Mouse (Mus musculus): ENCODE results near the gene Mest.

Gene Mest

DNA sequence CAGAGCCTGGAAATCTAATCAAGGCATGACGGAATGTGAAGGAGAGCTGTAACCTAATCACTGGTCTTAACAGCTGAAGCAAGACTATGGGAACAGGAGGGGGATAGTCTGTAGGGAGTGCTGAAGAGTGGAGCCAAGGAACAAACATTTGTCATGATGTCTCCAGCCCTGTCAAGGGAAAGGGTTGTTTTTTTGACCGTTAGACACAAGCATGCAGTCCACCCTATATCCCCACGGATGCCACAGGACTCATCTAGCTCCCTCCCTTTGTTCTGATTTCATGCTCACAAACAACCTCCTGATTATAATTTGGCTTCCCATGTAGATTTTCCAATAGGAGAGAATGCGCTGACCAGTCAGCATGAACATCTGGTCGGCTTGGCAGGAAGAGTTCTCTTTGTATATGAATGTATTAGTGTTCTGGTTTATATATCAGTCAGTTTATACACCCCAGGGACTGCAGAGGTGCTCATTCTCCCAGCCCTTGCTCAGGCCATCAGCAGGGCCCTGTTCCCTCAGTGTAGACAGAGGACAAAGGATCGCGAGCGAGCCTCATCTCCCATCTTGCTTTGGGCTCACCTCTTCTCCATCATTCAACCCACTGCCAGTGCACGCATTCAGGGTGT, 19.3 kb upstream of the Mest start:
- peak; percentile 16 for DNase-seq (ENCODE audit: low read depth)

DNA sequence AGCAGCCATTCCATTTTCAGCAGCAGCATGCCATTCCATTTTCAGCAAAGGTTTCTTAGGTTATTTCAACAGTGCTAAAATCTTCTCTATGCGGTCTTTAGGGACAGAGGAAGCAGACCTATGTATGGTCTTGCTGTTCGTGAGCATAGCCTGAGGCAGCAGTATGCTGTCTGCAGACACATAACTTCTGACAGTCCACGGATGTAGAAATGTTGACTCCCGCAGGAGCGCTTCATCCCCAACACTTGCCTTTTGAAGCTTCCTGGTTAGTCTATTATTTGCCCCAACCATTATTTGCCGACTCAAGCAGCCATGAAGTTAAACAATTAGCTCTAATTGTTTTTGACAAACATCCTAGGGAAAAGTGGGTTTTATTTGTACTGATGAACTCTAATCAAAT, 14.2 kb upstream of the Mest start:
- no peak for DNase-seq (ENCODE audit: low read depth)

DNA sequence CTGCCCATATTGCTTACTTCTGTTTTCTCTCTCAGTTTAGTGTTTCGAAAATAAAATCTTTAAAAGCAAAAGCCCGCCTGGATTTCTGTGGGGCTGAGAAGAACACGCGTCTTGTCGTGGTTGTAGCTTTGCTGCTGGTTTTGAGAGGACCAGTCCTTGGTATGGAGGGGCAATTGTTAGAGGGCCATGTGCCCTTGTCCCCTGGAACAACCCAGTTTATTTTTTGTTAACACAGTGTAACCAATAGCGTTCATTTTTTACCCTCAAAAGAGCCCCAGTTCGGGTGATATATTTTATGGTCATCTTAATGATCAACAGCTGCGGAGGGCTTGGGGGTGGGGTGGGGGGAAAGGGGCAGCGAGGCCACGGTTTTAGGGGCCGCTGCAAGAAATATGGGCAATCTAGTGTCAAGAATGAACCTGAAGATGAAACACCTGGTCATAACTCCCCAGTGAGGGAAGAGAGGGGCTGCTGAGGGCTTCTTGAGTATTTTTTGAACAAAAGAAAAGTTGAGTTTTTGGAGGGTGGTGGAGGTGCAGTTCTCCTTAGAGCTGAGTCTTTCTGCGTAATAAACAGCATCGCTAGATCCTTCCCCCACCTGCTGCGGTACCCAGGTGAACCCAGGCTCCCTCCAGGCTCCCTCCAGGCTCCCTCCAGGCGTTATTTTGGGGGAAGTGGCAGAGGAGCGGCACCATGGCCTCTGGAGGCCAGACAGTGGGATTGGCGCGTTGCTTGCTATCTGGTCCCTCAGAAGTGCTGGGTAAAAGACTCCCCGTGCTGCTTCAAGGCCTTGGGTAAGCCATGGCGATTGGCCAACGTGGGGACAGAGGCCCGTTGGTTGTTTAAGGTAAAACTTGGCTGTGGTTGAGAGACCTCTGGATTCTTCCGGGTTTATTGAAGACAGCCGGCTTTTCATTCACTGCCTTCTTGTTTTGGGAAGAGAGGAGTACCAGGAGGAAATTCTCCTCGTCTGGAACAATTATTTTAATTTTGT, 12.7 kb upstream of the Mest start:
- no peak for DNase-seq (ENCODE audit: low read depth)

DNA sequence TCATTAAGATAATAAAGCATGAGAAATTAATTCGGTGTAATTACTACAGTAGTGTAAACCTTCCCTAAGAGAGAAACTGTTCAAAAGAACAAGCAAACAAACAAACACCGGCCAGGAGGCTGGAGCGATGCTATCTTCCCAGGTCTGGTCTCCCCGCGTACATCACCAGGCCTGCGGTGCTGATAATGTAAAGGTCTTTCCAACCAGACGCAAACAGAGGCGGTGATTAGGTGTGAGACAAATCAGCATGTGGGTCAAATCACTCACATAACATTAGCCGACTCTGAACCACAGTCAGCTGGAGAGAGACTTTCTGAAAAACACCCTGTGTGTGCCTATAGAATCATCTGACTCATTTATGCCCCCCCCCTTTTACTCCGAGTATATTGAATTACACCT, 12.0 kb upstream of the Mest start:
- DNase-seq (ENCODE audit: low read depth): no peak

DNA sequence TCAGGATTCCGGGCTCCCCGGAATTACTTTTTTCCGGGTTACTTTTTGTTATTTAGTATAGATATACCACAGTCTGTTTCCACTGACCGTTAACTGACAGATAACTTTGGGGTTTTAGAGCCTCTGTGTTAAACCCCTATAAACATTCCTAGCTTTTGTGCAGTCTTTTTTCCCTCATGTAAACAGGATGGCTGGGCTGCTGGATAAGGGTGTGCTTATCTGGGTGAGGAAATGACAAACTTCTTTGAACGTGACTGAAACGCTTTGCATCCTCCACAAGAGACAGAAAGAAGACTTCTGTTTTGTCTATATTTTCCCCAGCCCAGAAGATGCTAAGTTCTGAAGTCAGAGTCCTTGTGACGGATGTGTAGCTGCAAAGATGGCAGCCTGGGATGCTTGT, 10.9 kb upstream of the Mest start:
- no peak for DNase-seq (ENCODE audit: low read depth)

DNA sequence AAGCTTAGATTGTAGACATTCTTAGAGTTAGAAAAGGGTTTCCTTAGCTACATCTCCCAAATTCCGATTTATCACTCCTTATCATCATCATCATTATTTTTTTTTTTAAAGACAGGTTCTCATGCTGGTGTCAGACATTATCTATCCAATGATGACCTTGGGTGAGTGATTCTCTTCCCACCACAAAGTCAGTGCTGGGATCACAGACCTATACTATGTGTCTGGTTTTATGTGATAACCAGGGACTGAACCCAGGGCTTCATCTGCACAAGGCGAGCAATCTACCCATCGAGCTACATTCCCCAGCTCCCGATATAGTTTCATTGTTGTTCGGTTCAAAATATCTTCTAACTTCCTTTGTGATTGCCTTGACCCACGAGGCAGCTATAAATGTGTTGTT, 9.9 kb upstream of the Mest start:
- DNase-seq (ENCODE audit: low read depth): no peak

DNA sequence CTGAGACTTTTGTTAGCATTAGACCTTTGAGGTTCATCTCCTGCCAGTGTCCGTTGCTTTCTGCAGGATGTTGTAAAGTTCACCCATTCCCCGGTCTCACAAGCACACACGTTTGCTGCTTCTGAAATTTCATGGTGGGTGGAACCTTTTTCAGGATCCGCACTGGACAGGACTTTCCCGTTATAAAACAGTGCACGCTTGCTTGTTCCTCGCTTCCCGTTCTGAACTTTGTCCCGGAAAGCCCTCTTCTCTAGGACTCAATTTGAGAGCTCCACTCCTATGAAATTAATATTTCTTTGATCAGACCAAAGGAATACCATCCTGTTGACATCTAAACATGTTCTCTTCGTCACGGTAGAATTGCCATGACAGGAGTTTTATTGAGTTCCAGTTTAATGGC, 9.5 kb upstream of the Mest start:
- DNase-seq (ENCODE audit: low read depth): no peak

DNA sequence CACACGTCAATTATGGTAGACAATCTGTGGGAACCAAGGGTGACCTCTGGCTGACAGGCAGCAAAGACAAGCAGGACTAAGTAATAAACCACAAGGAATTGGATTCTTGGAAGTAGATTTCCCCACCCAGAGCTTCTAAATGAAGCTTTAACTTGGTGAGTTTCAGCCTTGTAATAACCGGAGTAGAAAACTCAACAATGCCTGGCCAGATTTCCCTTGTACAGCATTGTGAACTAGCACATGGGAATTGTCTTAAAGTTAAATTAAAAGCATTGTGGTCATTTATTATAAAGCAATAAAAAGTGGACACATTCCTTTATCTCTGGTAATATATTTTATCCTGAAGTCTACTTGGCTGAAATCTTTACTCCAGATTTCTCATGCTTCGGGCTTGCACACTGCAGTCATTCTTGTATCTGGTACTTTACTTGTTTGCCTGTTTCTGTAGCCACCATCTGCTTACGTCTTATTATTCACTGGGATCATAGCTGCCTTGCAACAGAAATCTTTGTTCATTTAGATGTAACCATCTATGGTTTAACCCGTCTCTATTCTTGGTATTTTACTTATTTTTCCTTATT, 8.4 kb upstream of the Mest start:
- no peak for DNase-seq (ENCODE audit: low read depth)

DNA sequence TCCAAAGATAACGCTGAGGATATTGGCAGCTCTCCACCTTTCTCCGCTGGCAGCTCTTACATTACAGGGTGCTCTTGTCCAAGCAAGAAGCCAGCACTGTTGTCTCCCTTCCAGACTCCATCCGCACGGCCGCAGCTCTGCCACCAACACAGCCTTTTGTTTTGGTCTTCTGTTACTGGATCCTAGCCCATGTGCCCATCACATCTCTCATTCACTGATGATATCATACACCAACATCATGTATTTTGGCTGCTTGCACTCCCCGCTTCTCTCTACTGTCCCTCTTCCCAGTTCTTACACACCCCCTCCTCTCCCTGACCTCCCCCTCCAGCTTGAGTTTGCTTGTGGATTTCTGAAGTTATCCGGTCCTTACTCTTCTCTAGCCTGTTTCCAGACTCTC, 6.6 kb upstream of the Mest start:
- no peak for DNase-seq (ENCODE audit: low read depth)

DNA sequence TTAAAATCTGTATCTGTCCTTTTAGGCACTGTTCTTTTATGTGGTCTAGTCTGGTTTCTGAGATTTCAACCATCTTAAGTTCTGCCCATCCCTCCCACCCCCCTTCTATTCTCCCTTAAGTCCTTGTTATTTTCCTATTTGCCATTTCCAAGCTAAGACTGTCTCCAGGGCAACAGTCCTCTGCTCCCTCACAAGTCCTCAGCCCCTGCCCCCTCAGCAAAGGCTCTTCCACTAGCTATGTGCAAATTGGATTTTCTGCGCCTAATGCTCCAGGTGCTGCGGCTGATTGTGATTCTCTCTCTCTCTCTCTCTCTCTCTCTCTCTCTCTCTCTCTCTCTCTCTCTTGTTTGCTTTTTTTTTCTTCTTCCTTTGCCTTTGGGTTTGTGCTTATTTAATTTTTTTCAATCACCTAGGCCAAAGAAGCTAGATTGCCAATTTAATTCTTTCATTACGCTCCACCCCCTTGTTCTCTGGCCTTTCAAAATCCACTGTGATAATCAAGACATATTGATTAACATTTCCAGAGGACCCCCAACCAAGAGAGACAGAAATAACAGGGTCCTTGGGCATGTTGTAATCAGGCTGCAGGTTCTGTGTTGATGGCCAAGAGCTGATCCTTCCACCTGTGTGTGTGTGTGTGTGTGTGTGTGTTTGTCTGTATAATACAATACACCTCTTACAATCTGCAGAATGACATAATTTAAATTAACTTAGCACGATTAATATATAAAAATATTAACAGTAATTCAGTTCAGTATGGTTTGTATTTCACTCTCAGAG, 772 bp upstream of the Mest start:
- no peak for DNase-seq (ENCODE audit: low read depth)

DNA sequence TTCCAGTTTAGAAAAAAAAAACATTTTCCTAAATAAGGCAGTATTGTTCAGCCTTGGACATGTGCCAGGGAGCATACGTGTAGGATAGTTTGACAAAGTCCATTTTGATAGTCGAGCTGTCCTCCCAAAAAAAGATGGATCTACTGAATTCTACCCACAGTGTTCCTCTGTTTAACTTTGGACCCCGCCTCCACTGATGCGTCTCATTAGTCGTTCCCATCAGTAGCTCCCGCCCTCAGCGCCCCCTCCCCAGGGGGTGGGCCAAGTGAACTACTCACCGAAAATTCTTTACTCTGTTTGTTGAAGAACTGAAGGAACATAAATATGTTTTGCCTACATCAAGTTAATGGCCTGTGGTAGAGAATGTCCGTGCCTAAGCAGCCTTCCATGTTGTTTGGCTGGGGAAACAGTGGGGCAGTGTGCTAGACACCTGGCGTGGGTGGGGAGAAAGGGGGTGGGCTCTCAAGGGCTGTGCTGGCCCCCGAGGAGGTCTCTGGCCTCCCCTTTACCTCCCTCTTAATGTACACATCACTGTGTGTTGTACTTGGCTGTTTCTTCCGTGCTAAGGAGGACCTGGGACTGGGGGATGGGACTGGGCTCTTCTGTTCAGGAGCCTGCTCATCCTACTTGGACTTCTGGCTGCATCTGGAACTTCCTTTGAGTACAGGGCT, 7.1 kb downstream of the Mest start:
- peak; percentile 56 for DNase-seq (ENCODE audit: low read depth)

DNA sequence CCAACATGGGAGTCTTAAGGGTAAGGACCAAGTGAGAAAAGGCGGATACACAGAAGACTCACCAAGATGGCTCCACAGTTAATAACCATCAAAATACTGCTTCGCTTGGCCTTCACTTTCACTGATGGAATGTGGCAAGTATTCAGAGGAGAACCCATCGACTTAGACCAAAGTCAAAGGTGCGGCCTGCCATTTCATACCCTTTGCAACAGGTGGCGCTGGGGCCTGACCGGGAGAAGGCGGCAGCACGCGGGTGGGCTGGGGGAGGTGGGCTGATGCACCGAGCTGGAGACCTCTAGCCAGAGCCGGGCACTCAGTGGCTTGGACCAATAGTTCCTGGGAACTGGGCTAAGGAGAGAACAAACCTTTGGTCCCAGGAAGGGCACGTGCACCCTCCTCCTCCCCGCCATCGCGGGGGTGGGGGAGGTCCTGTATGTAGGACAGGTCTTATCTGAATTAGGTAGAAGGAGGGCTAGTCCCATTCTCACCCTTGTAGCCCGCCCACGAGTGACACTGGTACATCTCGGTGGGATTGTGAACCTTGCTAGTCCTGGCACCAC, 9.3 kb downstream of the Mest start:
- DNase-seq (ENCODE audit: low read depth): no peak

DNA sequence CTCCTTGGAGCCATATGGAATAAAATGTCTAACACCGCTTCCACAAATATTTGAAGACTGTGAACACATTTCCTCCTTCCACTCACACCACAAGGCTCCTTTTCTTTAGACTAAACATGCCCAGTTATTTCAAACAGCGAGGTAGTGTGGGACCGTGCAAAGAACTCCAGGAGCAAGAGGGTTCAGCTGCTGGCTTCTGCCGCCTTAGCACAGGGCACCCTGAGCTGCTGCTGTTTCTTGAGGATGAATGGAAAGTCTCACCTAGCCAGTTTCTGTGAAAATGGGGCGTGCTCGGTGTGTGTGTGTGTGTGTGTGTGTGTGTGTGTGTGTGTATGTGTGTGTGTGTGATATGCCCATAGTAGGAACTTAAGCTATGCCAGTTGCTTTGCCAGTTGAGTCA, 11.1 kb downstream of the Mest start:
- no peak for DNase-seq (ENCODE audit: low read depth)

DNA sequence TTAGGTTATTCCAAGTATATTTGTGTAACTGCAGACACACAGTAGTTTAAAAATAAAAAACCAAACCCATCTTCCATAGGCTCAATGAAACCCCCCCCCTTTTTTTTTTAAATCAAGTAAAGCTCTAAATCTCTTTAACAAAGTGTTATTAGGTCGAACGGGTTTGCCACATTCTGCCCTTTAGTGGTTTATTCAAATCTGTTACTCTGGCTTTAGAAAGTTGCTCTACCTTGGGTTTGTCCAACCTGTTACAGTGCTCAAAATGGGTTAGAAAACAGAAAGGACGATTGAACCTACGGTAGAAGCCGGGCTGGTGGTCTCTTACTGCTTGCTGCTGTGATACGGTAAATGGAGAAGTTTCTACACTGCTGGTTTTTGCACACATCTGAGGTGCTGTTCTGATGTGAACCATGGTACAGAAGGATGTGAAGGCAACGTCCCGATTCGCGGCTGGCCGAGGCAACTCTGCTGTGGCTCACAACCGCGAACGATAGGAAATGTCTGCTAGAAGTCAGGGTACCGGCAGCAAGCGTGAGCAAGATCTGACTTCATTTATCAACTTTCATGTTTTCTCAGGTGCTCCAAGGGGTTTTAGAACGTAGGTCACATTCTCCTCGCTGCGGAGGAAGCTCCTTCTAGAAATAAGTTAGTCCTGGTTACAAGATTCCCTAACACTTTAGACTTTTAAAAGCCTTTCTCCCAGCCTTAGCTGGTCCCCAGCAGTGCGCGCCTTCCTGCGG, 11.8 kb downstream of the Mest start:
- DNase-seq (ENCODE audit: low read depth): no peak

DNA sequence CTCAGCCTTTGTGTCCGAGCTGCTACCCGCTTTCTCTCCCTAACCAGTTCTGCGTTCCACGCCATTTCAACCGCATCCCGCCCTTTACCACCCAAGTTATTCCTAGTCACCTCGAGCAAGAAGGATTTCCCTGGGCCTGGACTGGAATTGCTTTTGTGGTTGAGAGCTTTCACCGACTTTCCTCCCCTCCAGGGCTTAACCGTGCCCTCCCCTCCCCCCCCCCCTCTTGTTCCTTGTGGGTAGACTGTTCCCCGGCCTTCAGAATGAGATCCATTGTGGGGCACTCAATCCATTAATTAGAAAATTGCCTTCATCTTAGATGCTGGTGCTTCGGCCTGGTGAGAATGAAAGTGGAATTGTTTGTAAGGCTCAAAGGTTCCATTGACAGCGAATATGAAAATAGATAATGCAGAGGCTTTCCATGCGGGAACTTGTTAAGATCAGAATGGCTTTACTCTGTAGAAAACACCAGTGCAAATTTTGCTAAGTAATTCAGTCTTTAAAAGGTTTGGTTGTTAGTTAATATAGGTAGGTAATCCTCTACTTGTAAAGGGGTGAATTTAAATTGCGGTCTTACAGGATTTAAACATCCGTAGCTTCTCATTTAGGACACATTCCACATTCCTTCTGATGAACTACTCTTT, 12.5 kb downstream of the Mest start:
- DNase-seq (ENCODE audit: low read depth): no peak

DNA sequence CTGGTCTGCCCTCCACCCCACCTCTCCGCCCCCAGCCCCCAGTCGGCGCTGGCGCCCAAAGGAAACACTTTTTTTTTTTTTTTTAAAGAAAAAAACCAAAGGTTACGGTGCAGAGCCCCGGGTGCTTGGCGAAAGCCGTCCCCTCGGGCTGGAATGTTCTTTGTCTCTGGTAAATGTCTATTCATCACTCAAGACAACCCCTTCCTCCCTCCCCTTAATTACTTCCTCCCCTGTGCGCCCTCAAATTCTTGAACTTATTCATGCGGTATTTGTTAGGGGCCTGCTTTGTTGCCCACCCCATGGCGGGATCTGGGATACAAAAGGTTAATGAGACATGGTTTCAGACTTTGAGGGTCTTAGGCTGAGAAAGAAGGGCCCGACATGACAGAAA, 13.0 kb downstream of the Mest start:
- no peak for DNase-seq (ENCODE audit: low read depth)

DNA sequence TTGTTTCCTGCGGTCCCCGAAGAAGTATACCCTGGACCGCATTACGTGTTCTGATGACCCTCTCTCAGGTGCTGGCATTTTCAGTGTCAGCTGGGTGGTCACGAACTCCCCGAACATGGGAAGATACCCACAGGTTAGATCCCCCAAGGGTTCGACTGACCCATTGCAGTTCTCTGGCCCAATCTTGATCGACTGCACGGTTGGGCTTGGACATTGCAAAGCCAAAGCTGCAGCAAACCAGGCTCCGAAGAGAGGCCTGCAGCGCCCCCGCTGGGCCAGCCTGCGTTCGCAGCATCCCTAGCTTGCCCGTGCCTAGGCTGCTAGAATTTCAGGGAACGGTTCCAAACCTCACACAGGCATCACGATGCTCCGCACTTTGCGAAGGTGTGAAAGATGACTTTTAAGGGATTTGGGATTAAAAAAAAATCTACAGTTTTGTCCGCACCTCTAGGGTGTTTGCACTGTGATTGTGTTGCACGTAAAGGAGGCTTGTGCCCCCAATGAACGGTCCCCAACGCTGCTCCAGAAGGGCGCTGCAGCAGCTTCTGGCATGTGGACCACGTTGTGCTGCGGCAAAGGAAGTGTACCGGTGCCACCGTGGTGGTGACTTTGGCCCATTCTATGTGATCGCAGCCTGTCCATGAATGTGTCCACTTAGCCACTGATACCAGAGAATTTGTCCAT, 13.7 kb downstream of the Mest start:
- DNase-seq (ENCODE audit: low read depth): peak; percentile 37

DNA sequence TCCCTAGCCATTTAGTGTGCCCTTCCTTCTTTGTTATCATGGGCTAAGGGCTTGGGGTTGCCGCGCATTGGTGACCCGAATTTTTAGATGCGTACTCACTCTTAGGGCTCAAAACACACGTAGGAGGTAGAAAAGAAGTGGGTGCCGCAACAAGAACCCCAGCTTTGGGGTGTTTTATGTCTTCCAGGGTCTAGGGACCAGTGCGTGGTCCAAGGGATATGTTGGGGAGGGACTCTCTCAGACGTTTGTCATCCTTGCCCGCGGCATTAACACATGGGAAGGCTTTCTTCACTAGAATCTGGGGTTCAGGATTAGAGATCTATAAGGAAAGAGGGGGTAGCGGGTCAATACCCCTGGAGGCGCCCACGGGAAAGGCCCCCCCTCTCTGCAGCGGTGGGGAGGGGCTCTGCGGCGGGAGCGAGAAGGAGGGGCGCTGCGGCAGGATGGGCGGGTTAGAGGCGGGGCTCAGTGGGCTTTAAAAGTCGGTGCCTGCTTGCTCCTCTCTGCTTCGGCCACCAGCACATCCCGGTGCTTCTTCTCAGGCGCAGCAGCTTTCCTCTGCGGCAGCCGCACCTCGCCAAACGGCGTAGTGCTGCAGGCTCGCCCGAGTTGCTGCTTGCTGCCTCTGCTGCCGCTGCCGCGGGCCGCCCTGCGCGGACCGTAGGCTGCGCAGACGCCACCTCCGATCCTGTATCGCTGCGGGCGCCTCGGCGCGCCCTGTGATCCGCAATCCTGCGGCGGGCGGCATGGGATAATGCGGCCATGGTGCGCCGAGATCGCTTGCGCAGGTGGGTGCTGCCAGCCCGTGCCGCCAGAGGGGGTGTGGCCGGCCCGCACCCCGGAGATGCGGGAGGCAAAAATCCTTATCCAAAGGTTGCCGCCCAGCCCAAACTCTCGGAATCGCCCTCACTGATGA, 14.5 kb downstream of the Mest start:
- peak; percentile 31 for DNase-seq (ENCODE audit: low read depth)
